Mouse (Mus musculus) testis, postnatal 10 days (tissue): Measurements from ENCODE around the gene Slx4ip.

Source experiments
- DNase-seq: peaks from one replicate; pipeline ENCODE4 v3.0.0; 2021; ENCODE audit warnings: low spot score

The Slx4ip gene

DNA sequence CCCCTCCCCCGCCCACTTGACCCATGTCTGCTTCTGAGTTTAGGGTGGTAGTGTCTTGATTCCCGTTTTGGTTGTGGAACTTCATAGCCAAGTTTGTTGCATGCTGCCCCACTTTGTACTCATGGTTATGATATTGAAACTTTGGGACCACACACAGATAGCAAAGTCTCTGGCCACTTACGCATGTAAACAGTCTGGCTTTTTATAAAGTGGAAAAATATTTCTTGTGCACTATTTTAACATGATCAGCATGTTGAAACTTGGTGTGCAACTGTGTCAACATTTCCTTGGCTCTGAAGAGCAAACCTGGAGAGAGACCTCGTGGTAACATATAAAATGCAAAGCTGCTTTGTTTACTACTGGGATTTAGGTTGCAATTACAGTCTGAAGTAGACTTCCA, 56.5 kb downstream of the Slx4ip start:
- DNase-seq = no peak

DNA sequence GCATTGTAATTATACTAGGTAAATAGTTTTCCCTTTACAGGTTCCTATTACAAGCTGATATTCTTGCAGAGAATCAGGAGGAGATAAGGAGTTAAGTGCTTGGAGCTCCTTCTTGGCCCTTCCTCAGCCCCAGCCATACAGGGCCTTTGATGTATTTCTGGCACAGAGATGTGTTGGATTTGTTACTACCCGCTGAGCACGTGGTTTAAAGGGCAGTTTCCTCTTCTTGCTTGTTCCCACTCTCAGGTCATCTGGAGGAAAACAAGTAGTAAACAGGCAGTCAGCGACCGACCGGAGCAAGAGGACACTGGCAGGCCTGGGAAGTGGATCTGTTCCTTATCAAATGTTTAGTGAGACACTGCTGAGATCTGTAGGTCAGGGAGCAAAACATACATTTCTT, 56.9 kb downstream of the Slx4ip start:
- no peak for DNase-seq

DNA sequence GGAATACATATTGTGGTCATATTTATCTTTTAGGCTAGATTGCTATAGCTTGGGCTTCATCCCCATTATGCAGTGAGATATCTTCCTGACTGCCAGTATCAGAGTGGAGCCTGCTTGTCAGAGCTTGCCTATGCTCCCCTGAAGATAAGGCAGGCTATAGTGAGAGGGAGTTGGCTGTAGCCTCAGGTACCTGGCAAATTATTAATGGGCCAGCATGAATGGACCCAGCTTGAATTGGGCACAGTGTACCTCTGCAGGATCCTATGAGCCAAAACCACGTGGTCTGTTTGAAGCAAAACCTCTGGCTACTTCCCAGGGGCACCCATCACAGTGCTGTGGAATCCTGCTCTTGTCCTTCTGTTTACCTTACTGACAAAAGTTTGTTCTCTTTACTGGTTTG, 61.2 kb downstream of the Slx4ip start:
- DNase-seq = no peak

DNA sequence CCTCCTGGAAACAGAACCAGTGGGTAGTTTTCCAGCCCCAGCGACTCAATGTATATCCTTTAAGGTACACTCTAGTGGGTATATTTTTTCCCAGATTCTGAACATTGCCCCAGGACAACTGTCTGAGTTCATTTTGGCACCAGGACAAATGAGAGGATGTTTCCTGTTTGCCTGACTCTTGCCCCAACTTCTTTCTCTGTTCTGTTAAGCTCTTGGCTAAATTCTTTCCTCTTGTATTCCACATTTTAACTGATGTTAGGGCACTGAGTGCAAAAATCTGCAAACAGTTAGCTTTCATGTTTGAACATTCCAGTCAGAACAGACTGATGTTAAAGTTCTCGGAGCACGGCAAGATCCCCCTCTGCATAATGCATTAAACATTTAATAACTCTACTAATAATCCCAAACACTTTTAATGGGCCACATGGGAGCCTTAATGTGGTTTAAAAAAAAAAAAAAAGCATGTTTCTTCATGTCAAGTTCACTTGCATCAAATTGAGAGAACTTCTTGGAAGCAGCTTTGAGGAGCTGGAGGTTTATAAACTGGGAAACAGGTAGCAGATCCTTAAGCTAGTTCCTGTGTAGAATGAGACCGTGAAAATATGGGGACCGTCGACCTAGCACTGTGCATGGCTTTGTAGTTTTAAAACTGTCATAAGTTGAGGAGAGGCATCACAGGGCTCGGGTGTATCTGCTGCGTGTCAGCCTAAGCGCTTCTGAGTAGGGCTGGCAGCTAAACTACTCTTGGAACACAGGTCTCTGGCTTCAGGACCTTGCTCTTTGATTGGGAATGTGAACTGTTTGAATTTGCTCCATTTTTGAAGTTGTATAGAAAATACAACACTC, 64.9 kb downstream of the Slx4ip start:
- DNase-seq = no peak

DNA sequence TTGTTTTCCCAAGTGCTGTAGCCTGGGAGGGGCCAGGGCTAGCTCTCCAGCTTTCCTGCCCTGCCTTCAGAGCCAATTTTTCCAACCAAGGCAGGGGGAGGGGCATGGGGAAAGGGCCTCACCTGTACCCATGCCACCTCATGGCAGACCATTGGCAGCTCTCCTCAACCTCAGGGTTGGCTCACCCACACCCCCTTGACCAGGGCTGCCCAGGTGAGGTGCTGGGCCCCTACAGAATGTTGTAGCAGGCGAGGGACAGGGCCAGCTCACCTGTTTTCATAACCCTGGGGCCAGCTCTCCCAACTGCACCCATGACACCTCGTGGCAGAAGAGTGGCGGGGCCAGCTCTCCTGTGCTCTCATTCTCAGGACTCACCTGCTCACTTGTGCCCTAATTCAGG, 67.7 kb downstream of the Slx4ip start:
- no peak for DNase-seq

DNA sequence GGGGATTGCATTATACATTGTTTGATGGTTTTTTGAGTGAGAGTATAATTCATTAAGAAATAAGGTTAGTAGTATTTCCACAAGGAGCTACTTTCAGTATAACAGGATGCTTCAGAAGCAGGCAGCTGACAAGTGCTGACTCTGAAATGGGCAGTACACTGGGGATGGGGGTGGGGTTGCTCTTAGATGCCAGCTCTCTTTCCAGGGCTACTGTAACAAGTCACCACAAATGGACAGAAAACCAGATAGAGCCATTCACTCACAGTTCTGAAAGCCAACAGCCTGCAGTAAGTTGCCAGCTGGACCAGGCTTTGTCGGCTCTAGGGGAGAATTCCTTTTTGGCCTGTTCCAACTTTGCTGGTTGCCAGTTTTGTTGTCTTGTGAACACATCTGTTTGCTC, 84.8 kb downstream of the Slx4ip start:
- no peak for DNase-seq

DNA sequence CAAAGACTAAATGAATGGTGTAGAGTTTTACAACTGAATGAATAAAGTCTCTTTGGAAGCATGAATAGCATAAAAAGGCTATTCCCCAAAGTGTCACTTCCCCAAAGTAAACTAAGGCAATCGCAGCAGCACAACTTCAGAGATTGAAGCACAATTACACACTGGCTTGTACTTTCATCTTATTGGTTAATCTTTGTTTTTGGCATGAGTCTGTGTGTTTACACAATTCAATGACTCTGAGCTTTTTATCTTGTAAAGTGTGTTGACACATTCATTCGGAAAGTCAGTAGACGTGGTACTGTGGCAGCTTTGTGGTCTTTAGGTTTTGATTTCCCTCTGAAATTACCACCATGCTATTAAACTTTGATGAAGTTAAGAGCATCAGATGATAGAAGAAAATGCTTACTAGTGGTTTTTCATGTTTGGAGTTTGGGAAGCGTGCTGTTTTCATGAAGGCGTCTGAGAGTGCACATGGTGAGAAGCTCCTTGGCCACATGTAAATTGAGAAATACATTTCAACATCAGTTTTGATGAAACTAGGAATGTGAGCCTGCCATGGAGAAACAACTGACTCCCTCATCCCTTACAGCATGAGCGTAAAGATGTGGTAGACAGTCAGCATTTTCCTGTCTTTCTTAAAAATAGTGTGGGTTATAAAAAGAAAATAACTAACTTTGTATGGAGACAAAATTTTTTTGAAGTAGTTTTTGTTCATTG, 88.2 kb downstream of the Slx4ip start:
- DNase-seq = no peak

DNA sequence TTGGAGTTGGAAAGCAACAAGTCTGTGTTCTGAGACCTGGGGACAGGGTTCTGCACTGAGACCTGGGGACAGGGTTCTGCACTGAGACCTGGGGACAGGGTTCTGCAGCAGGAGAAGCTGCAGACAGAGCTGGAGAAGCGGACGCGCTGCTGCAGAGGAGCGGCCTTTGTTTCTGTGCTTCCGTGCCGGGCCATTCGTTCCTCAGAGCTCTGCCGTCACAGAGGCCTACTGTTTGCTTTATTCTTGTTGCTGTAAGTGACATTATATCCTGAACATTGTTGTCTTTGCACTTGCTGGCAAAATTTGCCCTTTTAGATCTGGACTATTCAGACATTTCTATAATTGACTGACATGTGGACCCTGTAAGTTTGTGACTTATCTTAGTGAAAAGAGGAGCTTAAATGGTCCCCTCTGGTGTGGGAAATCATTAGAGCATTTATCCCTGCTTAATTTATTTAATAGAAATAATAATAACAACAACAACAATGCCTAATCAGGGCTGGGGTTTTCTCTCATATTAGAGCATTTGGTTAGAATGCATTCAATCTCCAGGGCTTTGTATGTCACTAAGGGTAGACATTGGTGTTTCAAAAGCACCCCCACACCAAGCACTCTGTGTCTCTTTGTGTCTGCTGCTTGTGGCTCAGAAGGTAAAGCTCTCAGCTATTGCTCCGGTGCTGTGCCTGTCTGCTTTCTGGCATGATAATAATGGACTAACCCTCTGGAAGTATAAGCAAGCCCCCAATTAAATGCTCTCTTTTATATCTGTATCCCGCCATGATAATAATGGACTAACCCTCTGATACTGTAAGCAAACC, 90.3 kb downstream of the Slx4ip start:
- no peak for DNase-seq

DNA sequence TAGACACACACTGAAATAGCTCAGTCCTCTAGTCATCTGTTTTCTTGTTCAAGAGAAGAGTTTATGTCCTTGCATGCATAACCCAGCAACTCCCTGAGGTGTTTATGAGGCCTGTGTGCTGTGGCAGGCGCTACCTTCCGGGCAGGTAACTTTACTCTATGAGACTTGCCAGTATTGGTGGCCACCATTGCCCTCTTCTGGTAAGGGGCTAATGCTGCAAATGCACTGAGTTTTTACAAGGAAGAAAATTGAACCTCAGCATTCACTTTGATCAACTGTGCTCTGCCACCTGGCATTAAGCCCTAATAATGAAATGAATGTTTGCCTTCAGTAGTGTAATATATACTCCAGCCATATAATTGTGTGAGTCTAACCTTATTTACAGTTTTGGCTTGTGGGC, 92.9 kb downstream of the Slx4ip start:
- no peak for DNase-seq

DNA sequence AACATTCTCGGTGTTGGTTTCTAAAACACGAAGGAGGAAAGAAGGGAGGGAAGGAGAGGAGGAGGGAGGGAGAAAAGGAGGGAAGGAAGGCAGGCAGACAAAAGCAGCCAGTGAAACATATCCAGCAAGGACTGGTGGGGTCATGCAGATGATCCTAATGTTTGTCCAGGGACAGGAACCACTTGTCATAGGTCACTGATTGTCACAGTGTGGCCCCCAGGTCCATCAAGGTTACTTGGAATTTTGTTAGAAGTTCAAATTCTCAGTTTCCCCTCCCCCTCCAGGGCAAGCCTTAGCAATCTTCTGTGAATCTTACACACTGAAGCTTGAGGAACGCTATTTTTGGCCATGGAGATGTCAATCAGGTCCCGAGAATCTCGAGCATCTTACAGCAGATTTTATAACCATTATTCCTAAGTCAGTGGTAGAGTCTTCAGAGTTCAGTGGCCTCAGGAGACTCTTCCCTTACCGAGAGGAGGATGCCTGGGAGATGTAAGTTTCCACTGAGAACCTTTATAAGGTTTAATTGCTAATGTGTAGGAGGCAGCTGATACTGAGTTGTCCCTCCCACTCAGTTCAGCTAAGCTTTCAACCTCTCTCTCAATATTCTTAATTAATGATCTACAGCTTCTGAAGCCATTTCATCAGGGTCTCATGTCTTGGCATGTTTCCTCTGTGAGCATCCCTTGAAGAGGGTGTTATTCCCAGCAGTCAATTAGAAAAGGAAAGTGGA, 95.1 kb downstream of the Slx4ip start:
- no peak for DNase-seq

DNA sequence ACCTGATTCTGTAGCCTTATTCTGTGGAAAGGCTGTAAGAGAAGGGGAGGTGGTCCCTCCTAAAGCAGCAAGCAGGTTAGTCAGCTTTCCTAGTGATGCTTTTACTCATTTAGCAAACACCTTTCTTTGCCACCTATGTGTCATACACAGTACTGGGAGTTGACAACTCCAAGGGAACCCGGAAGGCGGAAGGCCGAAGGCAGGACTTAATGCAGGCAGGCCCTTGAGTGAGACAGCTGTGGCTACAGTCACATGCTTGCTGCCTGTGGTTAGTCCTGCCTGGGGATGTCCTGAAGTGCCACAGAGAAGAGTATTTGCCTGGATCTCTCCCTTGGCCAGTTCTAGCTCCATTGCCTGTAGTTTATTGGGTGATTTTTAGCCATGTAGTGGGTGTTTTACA, 102.1 kb downstream of the Slx4ip start:
- DNase-seq = no peak

DNA sequence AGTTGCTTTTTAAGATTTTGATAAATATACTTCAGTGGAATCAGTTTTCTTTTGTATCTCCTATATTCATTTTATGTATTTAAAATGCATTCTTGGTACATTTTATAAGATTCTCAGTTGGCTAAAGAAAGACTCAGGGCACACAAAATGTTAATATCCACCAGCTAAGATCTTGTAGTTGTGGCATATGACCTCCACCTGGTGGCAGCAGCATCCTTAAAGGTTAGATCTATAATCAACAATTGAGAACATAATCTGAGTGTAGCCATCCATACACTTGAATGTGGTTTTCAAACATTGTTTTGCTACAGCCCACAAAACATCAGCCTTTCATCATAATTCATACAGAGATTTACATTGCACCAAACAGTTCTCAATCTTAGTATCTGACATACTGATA, 106.1 kb downstream of the Slx4ip start:
- DNase-seq = no peak

DNA sequence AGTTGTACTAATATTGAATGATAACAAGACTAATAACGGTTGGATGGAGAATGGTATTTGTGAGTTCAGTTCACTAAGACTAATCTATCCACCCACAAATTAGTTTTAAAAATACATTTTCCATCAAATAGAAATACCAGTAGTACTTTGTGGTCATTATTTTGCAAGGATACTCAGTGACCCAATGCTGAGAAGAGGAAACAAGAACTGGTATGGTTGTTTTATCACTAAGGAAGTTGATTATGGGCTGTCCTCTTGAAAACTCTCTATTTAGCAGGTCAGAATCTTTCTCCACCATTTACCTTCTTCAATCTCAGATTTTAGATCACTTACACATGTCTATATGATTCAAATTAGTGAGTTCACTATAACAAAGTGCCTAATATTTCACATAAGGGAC, 111.0 kb downstream of the Slx4ip start:
- no peak for DNase-seq

DNA sequence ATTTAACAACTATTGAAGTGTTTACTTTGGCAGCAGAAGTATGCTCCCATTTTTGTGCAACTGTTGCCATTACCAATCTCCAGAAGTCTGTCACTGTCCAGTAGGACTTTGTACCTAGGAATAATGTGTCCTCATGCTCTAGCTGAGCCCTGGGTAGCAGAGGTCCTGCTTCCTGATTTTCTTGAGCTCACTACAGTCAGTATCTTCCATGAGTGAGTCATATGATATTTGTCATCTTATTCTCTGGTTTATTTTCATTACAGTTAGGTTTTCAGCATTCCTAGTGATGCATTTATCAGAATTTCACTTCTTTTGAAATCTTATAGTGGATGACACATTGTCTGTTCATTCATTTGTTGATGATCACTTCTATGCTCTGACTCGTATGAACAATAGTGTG, 115.6 kb downstream of the Slx4ip start:
- DNase-seq = no peak

DNA sequence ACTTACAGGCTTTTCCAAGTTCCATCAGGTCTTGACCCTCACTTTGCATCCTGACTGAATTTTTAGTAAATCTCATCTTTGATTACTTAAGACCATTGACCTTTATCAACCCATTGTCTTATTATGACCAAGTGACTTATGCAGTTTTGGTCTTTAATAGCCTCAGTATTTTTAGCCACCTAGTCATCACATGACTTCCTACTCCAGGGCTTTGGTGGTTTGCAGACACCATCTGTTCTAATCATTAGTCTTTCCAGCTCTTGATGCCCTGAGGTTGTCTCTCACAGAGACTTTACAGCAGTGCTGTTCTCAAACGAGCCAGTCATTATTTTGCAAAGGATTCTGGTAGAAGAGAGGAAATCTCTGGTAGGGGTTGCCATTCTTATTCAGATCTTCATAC, 121.0 kb downstream of the Slx4ip start:
- DNase-seq = no peak

DNA sequence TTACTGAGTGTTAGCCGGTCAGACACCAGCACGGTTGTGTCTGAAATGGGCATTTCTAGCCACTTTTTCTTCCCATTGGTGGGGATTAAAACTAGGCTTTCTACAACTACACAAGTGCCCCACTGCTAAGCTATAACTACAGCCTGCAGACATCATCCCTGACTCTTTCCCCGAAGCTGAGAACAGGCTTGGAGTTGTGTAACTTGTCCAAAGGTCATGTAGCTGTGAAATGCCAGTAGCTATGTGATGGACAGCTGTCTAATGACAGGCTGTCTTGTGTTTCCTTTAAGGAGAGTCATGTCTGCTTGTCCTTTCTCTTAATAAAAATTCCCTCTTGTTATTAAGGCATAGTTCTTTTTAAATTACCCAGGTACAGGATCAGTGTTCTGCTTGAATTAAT, 122.1 kb downstream of the Slx4ip start:
- DNase-seq = no peak

DNA sequence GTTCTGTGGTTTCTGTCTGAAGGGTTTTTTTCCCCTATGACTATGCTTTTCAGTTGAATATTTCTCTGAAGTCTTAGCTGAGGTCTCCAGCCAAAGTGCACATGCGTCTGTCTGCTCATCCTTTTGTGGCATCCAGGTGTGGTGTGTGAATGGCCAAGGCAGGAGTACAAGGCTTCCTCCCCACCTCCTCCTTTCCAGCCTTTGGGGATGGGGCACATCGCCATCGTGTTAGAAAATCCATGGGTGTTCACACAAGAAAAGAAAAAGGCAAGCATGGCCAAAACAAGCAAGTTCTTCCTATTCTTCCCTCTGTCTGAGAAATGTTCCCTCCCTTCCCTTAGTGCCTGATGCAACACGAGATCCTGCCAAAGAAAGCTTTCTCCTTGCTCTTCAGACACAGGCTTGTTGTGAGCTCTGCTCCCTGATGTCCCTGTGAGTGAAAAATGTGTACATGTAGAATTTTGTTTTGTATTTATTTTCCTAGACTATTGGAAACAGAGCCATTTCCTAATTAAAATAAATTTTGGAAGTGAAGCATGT, 122.9 kb downstream of the Slx4ip start:
- no peak for DNase-seq

DNA sequence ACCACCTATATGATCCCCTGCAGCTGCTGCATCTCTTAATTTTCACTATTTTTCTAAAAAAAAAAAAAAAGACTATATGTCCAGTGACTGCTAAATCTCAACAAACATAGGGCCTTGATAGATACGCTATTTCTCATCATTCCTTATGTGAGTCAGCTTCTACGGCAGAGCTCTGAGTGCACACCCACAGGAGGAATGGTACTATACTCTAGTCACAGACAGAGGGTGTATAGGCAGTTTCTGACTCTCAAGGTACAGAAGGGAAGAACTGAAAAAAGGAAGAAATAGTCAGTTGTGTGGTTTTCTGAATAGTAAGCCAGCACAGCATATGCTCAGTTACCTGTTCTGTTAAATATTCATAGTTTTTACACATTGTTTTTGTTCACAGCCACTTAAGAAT, 123.4 kb downstream of the Slx4ip start:
- no peak for DNase-seq

DNA sequence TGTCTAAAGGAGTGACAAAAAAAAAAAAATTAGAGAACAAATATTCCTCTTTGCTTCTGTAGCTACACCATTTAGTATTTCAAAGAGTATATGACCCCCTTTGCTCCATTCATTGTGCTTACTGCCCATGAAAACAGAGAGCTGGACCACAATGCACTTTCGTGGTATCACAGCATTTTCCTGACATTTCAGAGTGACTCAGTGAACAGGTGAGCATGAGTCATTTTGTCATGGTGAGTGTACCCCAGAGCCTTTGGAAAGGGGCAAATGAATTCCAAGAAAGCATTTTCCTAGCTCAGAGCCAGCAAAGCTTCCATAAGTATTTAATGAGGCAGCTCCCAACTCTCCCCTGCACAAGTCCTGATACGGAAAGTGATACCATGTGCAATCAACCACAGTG, 153.1 kb downstream of the Slx4ip start:
- no peak for DNase-seq

DNA sequence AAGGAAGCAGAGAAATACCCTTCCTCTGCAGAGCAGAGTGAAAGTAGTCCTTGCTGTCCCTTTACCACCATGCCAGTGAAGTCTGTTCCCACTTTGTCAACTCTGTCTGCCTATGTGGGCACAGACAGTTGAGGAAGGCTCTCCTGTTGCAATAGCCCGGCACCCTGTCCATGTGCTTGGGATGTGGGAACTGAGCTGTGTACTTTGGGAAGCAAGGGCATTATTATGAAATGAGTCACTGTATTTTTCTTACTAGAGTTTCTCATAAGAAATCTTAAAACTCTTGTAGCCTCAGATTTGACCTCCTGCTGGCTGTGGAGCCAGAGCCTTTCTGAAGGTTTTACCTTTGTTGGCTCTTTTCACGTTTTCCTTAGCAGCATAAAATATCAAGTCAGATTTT, 158.3 kb downstream of the Slx4ip start:
- DNase-seq = no peak

DNA sequence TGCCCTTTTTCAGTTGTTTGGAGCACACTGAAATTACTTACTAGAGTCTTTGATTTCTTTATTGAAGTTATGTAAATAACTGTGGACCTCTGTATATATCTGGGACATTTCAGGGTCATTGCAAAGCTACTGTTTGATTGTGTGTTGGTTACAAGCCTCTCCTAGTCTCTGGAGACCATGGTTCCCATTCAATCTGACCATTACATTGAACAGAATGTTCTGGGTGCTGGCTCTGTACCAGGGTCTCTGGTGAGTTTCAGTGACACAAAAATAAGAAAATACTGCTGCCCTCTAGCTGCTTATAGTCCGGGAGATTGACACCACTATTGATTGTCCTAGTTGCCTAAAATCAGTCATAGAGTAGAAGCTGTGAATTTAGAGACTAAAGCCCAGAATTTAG, 158.9 kb downstream of the Slx4ip start:
- DNase-seq = no peak

DNA sequence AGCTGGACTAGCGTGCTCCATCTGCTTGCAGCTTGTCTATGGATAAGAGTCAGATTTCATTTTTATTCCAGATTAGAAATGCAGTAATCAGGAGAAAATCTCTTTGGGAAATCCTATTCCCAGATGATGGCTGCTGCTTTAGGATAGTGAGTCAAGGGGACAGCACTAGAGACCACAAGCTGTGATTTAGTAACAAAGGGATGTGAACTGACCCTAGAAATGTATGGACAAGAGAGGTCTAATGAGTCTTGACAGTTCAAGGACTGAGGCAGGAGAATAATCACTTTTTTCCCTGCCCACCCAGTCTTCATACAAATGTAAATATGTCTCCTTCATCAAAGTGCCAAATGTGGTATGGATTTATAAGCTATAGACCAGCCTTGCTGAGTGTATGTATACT, 172.8 kb downstream of the Slx4ip start:
- DNase-seq = no peak
